Mouse (Mus musculus) layer of hippocampus, adult 8-10 months (tissue): ENCODE measurements around the gene Gm13043. TPM values are rescaled to one million over a fixed set of nuclear protein-coding genes. Genes with fewer than 3 reads are reported as not detected.
"Not testable (repeated sequence)": the region's sequence is repeated elsewhere in the genome, so short reads cannot be mapped to it uniquely, and the experiment has no call there.

Source experiments
- DNase-seq, 2 experiments: peaks; one replicate each; pipeline ENCODE4 v3.0.0; 2022; ENCODE audit warnings: low spot score in 2 of 2
- total RNA-seq, 4 experiments: library from RNA; stranded (reverse); gene quantifications; 2 replicates each; pipeline ENCODE4 v1.2.4; 2022

The Gm13043 gene
- not detected for total RNA-seq

GRCm38 (mm10) chr4:143511043-143511442 lies at the start of gene Gm13043:
Gm13043 (plus strand) TSS chr4:143511343.
- no peak for DNase-seq

DNA sequence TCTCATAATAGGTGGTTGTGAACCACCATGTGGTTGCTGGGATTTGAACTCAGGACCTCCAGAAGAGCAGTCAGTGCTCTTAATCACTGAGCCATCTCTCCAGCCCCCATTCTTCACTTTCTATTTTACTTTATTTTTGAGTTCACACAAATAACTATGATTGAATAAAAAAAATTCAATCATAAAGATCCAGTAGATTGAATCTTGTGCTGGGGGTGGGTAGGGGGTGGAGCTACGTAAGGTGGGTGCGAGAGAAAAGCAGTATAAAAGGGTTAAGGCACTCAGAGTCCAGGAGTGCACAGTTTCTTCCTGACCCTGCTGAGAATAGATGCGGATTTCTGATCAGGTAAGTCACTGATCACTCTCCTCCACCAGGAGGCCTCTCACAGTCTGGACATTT lies 24.5 kb downstream of the Gm13043 start, which contains the start of gene Gm13040:
TSS of gene Gm13040 (plus strand) at position 301 of the 400 bp plus-strand sequence.
- not testable (repeated sequence) for DNase-seq

DNA sequence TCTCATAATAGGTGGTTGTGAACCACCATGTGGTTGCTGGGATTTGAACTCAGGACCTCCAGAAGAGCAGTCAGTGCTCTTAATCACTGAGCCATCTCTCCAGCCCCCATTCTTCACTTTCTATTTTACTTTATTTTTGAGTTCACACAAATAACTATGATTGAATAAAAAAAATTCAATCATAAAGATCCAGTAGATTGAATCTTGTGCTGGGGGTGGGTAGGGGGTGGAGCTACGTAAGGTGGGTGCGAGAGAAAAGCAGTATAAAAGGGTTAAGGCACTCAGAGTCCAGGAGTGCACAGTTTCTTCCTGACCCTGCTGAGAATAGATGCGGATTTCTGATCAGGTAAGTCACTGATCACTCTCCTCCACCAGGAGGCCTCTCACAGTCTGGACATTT lies 40.3 kb downstream of the Gm13043 start, which contains the start of the genes BC080695 and Gm13057:
TSS of gene BC080695 (plus strand) at position 301 of the 400 bp plus-strand sequence.
TSS of gene Gm13057 (plus strand) at position 310 of the 400 bp plus-strand sequence.
- DNase-seq = not testable (repeated sequence)

Other genes starting within 250 kb of the Gm13043 start
- 10 to 100 TPM; 19.7 to 38.1 (median 29.9) TPM for gene Pdpn, start 211.8 kb upstream of the Gm13043 start, total RNA-seq
- gene Lrrc38, start 161.6 kb upstream of the Gm13043 start, total RNA-seq = 1 to 10 TPM in 2 of 4 experiments, under 1 TPM in 2; 0.78 to 1.5 (median 1.1) TPM
- gene Pramel1, start 116.9 kb upstream of the Gm13043 start, total RNA-seq = not detected
- gene Pramef8, start 98.9 kb upstream of the Gm13043 start, total RNA-seq = 10 to 100 TPM in 3 of 4 experiments, 1 to 10 TPM in 1; 9.3 to 16.9 (median 12.8) TPM
- gene Oog4, start 61.0 kb upstream of the Gm13043 start, total RNA-seq = not detected
- gene Gm13040, start 24.6 kb downstream of the Gm13043 start, total RNA-seq = not detected
- not detected for gene BC080695, start 40.4 kb downstream of the Gm13043 start, total RNA-seq
- gene Gm13057, start 40.4 kb downstream of the Gm13043 start, total RNA-seq = not detected
- not detected for gene Gm13083, start 103.7 kb downstream of the Gm13043 start, total RNA-seq
- not detected for gene Gm13088, start 145.9 kb downstream of the Gm13043 start, total RNA-seq
- gene Gm13089, start 191.4 kb downstream of the Gm13043 start, total RNA-seq = not detected
- not detected for gene Gm13078, start 208.1 kb downstream of the Gm13043 start, total RNA-seq